Mouse (Mus musculus): ENCODE results near the gene Zc3h10. TPM values are rescaled to one million over a fixed set of nuclear protein-coding genes. Genes with fewer than 3 reads are reported as not detected.

Zc3h10 gene
- polyA plus RNA-seq, 1 experiment from 2014 or later: 8.5 TPM

- peaks cover 8% of the 10 kb centered on the region for H3K36me3 ChIP-seq (ENCODE audit: control insufficient read depth, insufficient read depth, low read length)
- H3K9ac ChIP-seq (ENCODE audit: low read length): peak overlapping the region; percentile 81
- no peak for ATAC-seq (ENCODE audit: low FRiP score, low TSS enrichment)
- TF ChIP-seq EP300 (optimal IDR thresholded peaks at IDR 0.05) (no peak), CTCF (IDR thresholded peaks at IDR 0.05; ENCODE audit: low read depth) (no peak)
- no peak for DNase-seq (ENCODE audit: low spot score)
- H3K9me3 ChIP-seq (ENCODE audit: control insufficient read depth, low read length): no peaks in the 10 kb centered on the region
- no peaks in the 10 kb centered on the region for H3K27me3 ChIP-seq (ENCODE audit: control insufficient read depth, insufficient read depth, low read length)
- peak overlapping the region; percentile 95 for H3K4me2 ChIP-seq (replicated peaks; ENCODE audit: low read depth)
- WGBS: 31% methylated on average over 11 of the region's 11 CpGs
- no peak overlapping the region; the same call in 1 of the 2 replicates for H3K27ac ChIP-seq (replicated peaks)
- H3K4me1 ChIP-seq (replicated peaks; ENCODE audit: control insufficient read depth, insufficient read depth): peaks cover 3% of the 10 kb centered on the region
- peak overlapping the region; percentile 90 for H3K4me3 ChIP-seq (ENCODE audit: low read depth, low read length)
These were observed 23.4 kb downstream of the Zc3h10 start for GRCm38 (mm10) chr10:128524111-128524731.

GRCm38 (mm10) chr10:128522351-128522750 is 25.2 kb downstream of the Zc3h10 start:
- no peak overlapping the region for H3K4me2 ChIP-seq (replicated peaks; ENCODE audit: low read depth)
- peaks cover 12% of the 10 kb centered on the region for H3K36me3 ChIP-seq (ENCODE audit: control insufficient read depth, insufficient read depth, low read length)
- H3K27me3 ChIP-seq (ENCODE audit: control insufficient read depth, insufficient read depth, low read length): no peaks in the 10 kb centered on the region
- no peak overlapping the region for H3K27ac ChIP-seq (replicated peaks)
- H3K9ac ChIP-seq (ENCODE audit: low read length): no peak overlapping the region
- DNase-seq (ENCODE audit: low spot score) (no peak), ATAC-seq (ENCODE audit: low FRiP score, low TSS enrichment) (no peak)
- H3K9me3 ChIP-seq (ENCODE audit: control insufficient read depth, low read length): no peaks in the 10 kb centered on the region
- no peak for TF ChIP-seq EP300 (optimal IDR thresholded peaks at IDR 0.05)
- TF ChIP-seq CTCF (IDR thresholded peaks at IDR 0.05; ENCODE audit: low read depth): no peak
- peaks cover 3% of the 10 kb centered on the region for H3K4me1 ChIP-seq (replicated peaks; ENCODE audit: control insufficient read depth, insufficient read depth)
- H3K4me3 ChIP-seq (ENCODE audit: low read depth, low read length): no peak overlapping the region
- 79% methylated on average over 6 of the region's 6 CpGs for WGBS

- H3K9me3 ChIP-seq (ENCODE audit: control insufficient read depth, low read length): no peaks in the 10 kb centered on the region
These were observed 27.0 kb downstream of the Zc3h10 start for GRCm38 (mm10) chr10:128520591-128520990.

GRCm38 (mm10) chr10:128518833-128519232 is 28.7 kb downstream of the Zc3h10 start:
- peaks cover 17% of the 10 kb centered on the region for H3K36me3 ChIP-seq (ENCODE audit: control insufficient read depth, insufficient read depth, low read length)
- 78% methylated on average over 7 of the region's 7 CpGs for WGBS

More at GRCm38 (mm10) chr10:128520591-128520990, 27.0 kb downstream of the Zc3h10 start:
- H3K27ac ChIP-seq (replicated peaks): no peak overlapping the region
- no peak overlapping the region for H3K4me2 ChIP-seq (replicated peaks; ENCODE audit: low read depth)
- H3K36me3 ChIP-seq (ENCODE audit: control insufficient read depth, insufficient read depth, low read length): peaks cover 14% of the 10 kb centered on the region
- H3K4me1 ChIP-seq (replicated peaks; ENCODE audit: control insufficient read depth, insufficient read depth): peaks cover 3% of the 10 kb centered on the region
- H3K4me3 ChIP-seq (ENCODE audit: low read depth, low read length): no peak overlapping the region
- ATAC-seq (ENCODE audit: low FRiP score, low TSS enrichment) (no peak), DNase-seq (ENCODE audit: low spot score) (no peak)
- WGBS: 90% methylated on average over 16 of the region's 16 CpGs
- TF ChIP-seq EP300 (optimal IDR thresholded peaks at IDR 0.05) (no peak), CTCF (IDR thresholded peaks at IDR 0.05; ENCODE audit: low read depth) (no peak)
- H3K27me3 ChIP-seq (ENCODE audit: control insufficient read depth, insufficient read depth, low read length): no peaks in the 10 kb centered on the region
- no peak overlapping the region for H3K9ac ChIP-seq (ENCODE audit: low read length)

GRCm38 (mm10) chr10:128516677-128517076 is 30.9 kb downstream of the Zc3h10 start:
- Histone ChIP-seq H3K4me1 (replicated peaks; ENCODE audit: control insufficient read depth, insufficient read depth) (no peaks in the 10 kb centered on the region), H3K9ac (ENCODE audit: low read length) (no peak overlapping the region), H3K27ac (replicated peaks) (no peak overlapping the region), H3K4me3 (ENCODE audit: low read depth, low read length) (no peak overlapping the region), H3K27me3 (ENCODE audit: control insufficient read depth, insufficient read depth, low read length) (no peaks in the 10 kb centered on the region), H3K4me2 (replicated peaks; ENCODE audit: low read depth) (no peak overlapping the region), H3K36me3 (ENCODE audit: control insufficient read depth, insufficient read depth, low read length) (peaks cover 24% of the 10 kb centered on the region), H3K9me3 (ENCODE audit: control insufficient read depth, low read length) (no peaks in the 10 kb centered on the region)
- DNase-seq (ENCODE audit: low spot score) (no peak), ATAC-seq (ENCODE audit: low FRiP score, low TSS enrichment) (peak; percentile 45; the same call in 1 of the 2 replicates)
- TF ChIP-seq CTCF (IDR thresholded peaks at IDR 0.05; ENCODE audit: low read depth): no peak
- TF ChIP-seq EP300 (optimal IDR thresholded peaks at IDR 0.05): no peak
- 43% methylated on average over 6 of the region's 6 CpGs for WGBS

More at GRCm38 (mm10) chr10:128518833-128519232, 28.7 kb downstream of the Zc3h10 start:
- DNase-seq (ENCODE audit: low spot score) (peak; percentile 65), ATAC-seq (ENCODE audit: low FRiP score, low TSS enrichment) (0 out of 2 replicates have a peak, but pooled peaks have one; percentile 12)
- no peak for TF ChIP-seq EP300 (optimal IDR thresholded peaks at IDR 0.05)
- TF ChIP-seq CTCF (IDR thresholded peaks at IDR 0.05; ENCODE audit: low read depth): peak; percentile 76
- H3K4me1 ChIP-seq (replicated peaks; ENCODE audit: control insufficient read depth, insufficient read depth): no peaks in the 10 kb centered on the region
- H3K4me2 ChIP-seq (replicated peaks; ENCODE audit: low read depth): no peak overlapping the region
- H3K4me3 ChIP-seq (ENCODE audit: low read depth, low read length): no peak overlapping the region
- H3K27me3 ChIP-seq (ENCODE audit: control insufficient read depth, insufficient read depth, low read length): no peaks in the 10 kb centered on the region
- no peak overlapping the region for H3K27ac ChIP-seq (replicated peaks)
- no peak overlapping the region for H3K9ac ChIP-seq (ENCODE audit: low read length)
- H3K9me3 ChIP-seq (ENCODE audit: control insufficient read depth, low read length): no peaks in the 10 kb centered on the region

- H3K4me2 ChIP-seq (replicated peaks; ENCODE audit: low read depth): no peak overlapping the region
- H3K36me3 ChIP-seq (ENCODE audit: control insufficient read depth, insufficient read depth, low read length): peaks cover 20% of the 10 kb centered on the region
- ATAC-seq (ENCODE audit: low FRiP score, low TSS enrichment): no peak
- H3K9me3 ChIP-seq (ENCODE audit: control insufficient read depth, low read length): no peaks in the 10 kb centered on the region
- H3K4me3 ChIP-seq (ENCODE audit: low read depth, low read length): no peak overlapping the region
- no peaks in the 10 kb centered on the region for H3K4me1 ChIP-seq (replicated peaks; ENCODE audit: control insufficient read depth, insufficient read depth)
- WGBS: 50% methylated on average over 20 of the region's 20 CpGs
- TF ChIP-seq EP300 (optimal IDR thresholded peaks at IDR 0.05): no peak
- no peak for TF ChIP-seq CTCF (IDR thresholded peaks at IDR 0.05; ENCODE audit: low read depth)
- no peak overlapping the region for H3K27ac ChIP-seq (replicated peaks)
- DNase-seq (ENCODE audit: low spot score): no peak
- no peak overlapping the region for H3K9ac ChIP-seq (ENCODE audit: low read length)
- H3K27me3 ChIP-seq (ENCODE audit: control insufficient read depth, insufficient read depth, low read length): no peaks in the 10 kb centered on the region
These were observed 31.5 kb downstream of the Zc3h10 start for GRCm38 (mm10) chr10:128516029-128516428.

Measured in stomach, postnatal 0 days (tissue).